Mouse (Mus musculus): ENCODE measurements around the gene Cyb5d2. TPM values are rescaled to one million over a fixed set of nuclear protein-coding genes. Genes with fewer than 3 reads are reported as not detected.
"Not testable (repeated sequence)": the region's sequence is repeated elsewhere in the genome, so short reads cannot be mapped to it uniquely, and the experiment has no call there.

Cyb5d2 gene
- total RNA-seq, 2 experiments from 2014 or later, result 2.5 to 22.6 TPM

DNA sequence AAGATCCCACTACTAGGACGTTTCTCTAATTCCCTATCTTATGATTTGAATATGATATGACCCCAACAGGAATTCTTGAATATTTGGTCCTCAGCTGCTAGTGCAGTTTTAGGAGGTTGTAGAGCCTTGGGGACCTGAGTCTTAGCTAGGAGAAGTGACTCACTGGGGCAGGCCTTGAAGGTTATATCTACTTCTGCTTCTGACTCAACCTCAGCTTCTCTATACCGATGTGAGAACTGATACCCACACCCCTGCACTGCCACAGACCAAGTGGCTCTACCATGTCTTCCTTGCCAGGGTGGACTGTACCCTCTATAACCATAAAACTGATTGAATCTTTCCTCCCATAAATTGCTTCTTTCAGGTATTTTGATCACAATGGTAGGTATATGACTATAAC, 13.8 kb downstream of the Cyb5d2 start:
- ATAC-seq (replicated peaks; ENCODE audit: low FRiP score, poor library complexity, severe bottlenecking), result no peak

DNA sequence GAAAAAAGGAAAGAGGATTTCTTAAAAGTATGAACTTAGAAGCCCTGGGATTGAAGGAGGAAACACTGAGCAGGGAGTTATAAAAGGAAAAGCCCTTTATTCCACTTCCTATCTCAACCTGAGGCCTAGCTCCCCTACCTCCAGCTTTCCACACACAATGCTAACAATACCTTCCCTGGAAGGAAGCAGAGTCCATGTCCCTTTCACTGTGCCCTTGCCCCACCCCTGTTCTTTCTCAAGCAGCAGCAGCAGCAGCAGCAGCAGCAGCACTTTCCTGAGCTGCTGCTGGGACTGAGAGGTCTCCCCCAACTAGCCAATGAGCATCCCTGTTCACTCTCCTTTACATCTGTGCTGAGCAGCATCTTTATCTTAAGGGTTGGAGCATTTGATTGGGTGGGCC, 17.0 kb downstream of the Cyb5d2 start:
- no peak for ATAC-seq (replicated peaks; ENCODE audit: low FRiP score, poor library complexity, severe bottlenecking)

DNA sequence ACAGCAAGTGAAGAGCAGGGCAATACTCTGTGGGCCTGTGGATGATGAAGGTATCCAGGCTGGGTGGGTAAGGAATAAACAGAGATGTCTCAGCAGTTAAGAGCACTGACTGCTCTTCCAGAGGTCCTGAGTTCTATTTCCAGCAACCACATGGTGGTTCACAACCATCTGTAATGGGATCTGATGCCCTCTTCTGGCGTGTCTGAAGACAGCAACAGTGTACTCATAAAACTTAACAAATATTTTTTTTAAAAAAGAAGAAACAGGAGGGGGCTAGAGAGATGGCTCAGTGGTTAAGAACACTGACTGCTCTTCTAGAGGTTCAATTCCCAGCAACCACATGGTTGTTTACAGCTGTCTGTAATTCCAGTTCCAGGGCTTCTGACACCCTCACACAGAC, 23.3 kb downstream of the Cyb5d2 start:
- not testable (repeated sequence) for ATAC-seq (replicated peaks; ENCODE audit: low FRiP score, poor library complexity, severe bottlenecking)

DNA sequence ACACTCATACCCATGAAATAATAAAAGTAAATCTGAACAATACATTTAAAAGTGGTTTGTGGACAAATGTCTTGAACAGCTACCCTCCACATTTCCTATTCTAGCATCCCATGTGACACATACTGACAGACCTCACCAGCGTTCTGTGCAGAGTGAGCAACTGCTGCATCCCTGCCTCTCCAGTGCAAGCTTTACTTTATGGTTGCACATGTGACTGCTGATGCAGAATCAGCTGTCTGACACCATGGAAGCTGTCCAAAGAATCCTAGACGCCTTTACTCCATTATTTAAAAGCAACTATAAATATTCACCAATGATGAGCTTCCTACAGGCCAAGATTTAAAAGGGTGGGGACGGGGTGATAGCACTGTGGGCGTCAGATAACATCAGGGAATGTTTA, 24.5 kb downstream of the Cyb5d2 start:
- ATAC-seq (replicated peaks; ENCODE audit: low FRiP score, poor library complexity, severe bottlenecking), result no peak

DNA sequence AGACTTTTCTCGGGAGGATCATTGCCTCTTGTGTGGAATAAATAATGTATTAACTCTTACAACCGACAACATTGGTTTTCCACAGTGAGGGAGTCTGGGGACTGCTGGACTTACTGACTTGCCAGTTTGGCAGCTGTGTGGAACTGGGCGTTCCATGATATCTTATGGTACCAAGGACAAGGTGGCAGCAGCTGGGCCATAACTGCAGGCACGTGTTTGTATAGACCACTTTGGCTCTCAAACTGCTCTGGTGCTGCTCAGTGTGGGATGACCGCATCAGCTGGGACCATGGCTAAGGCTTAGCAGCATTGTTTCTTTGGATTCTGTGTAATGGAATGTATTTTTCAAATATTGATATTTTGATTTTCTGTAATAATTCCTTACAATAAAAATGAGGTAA, 25.1 kb downstream of the Cyb5d2 start:
- ATAC-seq (replicated peaks; ENCODE audit: low FRiP score, poor library complexity, severe bottlenecking), result no peak

DNA sequence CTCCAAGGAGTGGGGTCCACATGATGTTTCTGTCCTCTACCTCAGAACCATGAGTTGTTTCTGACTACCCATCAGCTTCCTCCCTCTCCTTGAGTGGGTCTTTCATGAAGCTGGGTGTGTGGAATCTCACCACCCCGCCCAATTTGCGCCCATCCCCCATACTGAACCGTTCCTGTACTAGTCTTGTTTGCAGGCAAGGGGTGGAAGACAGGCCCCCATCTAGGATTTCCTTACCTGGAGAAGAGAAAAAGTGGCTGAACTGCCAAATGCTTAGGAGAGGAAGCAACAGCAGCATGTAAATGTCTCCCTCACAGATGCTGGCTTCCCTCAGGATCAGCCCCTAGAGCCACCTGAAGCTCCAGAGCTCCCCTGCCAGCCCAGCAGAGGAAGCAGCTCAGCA, 25.6 kb downstream of the Cyb5d2 start:
- no peak for ATAC-seq (replicated peaks; ENCODE audit: low FRiP score, poor library complexity, severe bottlenecking)

DNA sequence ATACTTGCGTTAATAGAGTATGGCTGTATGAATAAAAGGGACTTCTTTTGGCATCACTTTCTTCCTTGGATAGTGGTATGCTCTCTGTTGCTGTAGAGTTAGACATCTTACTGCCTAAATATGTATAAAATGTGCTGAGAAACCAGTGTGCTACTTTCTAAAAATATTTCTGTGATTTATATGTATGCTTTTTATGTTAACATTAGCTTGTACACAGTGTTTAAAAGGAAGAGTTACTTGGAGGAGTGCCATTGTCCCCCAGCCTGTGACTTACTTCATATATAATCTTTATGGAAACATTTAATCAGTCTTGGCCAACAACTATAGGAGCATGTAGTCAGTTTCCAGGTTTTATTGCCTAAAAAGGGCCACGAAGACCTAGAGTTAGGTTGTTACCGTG, 26.9 kb downstream of the Cyb5d2 start:
- ATAC-seq (replicated peaks; ENCODE audit: low FRiP score, poor library complexity, severe bottlenecking), result no peak

DNA sequence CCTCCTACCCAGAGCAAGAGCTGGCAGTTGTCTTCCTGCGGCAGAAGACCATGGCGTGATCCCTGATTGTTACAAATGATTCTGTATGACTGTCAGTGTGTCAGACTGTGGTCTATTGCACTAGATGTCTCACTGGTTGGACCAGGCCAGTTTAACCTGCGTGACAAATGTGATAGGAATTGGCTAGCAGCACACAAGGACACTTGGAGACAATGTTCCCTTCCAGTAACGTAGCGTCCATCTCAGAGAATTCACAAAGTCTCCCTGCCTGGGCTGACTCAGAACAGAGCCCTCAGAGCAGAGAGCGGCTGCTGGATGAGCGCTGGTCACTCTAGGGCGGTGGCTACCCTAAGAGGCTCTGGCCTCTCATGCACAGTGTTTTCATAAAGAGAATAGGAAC, 28.2 kb downstream of the Cyb5d2 start:
- ATAC-seq (replicated peaks; ENCODE audit: low FRiP score, poor library complexity, severe bottlenecking), result no peak

DNA sequence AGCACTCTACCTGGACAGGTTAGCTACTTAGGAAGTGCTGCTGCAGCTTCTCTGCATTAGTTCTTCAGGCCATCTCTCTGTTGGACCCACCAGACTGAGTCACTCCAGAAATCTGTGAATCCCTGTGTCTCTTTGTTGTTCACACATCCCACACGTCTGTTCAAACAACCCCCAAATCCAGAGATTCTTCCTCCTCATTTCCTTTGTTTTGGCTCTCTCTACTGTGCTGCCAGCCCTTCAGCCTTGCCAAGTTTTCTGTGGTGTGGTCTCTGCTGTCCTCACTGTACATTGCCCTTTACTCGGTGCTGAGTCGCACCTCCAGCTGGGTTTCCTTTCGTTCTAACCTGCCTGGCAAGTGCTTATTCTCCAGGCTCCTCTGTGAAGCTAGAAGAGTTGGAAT, 31.7 kb downstream of the Cyb5d2 start:
- no peak for ATAC-seq (replicated peaks; ENCODE audit: low FRiP score, poor library complexity, severe bottlenecking)

DNA sequence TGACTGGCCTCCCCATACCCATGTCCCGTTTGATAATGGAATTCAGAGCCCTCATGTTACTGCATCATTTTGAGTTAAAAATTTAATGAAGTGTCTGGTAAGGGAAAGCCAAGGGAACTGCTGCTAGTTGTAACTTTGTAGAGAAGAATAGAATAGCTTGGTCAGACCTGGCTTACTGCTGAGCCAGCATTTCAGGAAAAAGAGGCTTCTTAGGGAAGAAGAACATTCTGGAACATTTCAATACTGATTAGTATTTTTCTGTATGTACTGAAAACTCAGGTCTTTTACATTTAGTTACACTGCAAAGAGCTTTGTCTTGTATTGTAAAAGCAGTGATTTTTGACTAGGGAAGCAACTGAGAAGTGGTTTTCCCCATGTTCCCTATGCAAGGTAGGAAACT, 35.2 kb downstream of the Cyb5d2 start:
- no peak for ATAC-seq (replicated peaks; ENCODE audit: low FRiP score, poor library complexity, severe bottlenecking)

DNA sequence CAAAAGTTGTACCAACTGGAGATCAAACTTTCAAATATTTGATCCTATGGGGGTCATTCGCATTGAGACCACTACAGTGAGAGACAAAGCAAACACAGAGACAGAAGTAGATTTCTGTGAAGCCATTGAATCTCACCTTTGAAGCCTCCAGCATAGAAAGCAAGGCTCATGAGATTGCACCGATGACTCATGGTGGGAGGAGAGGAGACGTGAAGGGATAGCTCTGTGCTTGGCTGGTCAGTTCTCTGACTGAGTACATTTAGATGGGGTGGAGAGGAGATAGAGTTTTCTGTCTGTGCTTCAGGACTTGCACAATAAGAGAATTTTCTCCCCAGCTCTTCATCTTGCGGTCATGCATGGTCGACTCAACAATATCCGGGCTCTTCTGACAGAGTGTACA, 36.4 kb downstream of the Cyb5d2 start:
- ATAC-seq (replicated peaks; ENCODE audit: low FRiP score, poor library complexity, severe bottlenecking), result no peak

DNA sequence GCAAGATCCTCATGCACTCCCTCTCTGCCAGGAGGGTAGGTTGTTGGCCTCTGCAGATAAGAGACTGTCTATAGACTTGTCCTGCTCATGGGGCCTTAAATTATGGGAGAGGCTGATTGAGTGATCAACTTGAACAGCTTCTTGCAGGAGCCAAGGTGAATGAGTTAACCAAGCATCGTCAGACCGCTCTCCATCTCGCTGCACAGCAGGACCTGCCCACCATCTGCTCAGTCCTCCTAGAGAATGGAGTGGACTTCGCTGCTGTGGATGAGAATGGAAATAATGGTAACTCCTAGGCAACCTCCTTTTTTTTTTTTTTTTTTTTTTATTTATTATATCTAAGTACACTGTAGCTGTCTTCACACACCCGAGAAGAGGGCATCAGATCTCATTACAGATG, 37.6 kb downstream of the Cyb5d2 start:
- ATAC-seq (replicated peaks; ENCODE audit: low FRiP score, poor library complexity, severe bottlenecking), result no peak

DNA sequence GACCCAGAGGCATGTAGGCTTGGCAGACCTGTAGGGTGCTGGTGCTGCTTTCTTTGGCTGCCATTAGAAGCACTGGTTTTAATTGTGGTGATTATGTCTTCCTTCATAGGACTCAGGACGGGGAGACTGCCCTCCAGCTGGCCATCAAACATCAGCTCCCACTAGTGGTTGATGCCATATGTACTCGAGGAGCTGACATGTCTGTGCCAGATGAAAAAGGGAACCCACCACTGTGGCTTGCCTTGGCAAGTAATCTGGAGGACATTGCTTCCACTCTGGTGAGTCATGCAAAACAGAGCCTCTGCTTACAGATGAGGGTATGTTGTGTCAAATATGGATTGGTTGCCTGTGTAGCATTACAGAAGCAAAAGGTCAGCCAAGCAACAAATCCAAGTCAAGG, 44.0 kb downstream of the Cyb5d2 start:
- no peak for ATAC-seq (replicated peaks; ENCODE audit: low FRiP score, poor library complexity, severe bottlenecking)

DNA sequence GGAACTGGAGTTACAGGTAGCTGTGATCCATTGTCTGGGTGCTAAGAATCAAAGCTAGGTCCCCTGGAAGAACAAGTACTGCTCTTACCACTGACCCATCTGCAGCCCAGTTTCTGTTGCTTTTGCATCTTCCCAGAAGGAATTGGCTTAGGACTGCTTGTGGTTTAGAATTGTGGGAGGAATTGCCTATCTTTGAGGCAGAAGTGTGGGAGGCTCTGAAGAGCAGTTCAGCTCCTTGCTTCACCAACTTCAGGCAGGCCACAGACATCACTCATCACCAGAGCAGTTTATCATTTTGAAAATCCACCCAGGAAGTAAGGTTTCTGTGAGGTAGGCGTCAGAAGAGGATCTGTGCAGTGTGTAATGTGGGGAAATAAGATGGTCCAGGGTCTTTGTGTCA, 56.9 kb downstream of the Cyb5d2 start:
- no peak for ATAC-seq (replicated peaks; ENCODE audit: low FRiP score, poor library complexity, severe bottlenecking)

DNA sequence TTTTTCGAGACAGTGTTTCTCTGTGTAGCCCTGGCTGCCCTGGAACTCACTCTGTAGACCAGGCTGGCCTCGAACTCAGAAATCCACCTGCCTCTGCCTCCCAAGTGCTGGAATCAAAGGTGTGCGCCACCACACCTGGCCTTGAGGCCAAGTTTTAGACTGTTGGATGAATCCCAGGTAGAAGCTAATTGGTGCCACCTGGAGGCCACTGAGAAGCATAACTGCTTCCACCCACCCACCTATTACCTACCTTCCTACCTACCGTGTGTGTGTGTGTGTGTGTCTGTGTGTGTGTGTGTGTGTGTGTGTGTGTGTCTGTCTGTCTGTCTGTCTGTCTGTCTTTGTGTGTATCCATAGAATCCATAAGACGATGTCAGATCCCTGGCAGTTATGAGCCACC, 58.4 kb downstream of the Cyb5d2 start:
- not testable (repeated sequence) for ATAC-seq (replicated peaks; ENCODE audit: low FRiP score, poor library complexity, severe bottlenecking)

DNA sequence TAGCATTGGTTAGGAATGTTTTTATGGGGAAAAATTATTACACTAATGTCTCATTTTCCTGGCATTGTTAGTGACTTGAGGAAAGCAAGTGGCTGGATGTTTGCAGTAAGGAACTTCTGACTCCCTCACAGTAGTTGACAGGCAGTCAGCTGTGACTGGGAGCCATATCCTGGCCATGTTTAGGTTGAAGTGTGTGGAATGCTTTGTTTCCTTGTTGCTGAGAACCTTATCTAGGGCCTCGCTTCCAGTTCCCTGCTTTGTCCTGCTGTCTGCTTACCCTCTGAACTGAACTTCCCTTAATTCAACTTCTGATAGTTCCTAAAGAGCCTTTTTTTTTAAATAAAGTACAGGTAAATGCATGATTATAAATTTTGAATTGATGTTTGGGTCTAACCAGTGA, 59.6 kb downstream of the Cyb5d2 start:
- no peak for ATAC-seq (replicated peaks; ENCODE audit: low FRiP score, poor library complexity, severe bottlenecking)

DNA sequence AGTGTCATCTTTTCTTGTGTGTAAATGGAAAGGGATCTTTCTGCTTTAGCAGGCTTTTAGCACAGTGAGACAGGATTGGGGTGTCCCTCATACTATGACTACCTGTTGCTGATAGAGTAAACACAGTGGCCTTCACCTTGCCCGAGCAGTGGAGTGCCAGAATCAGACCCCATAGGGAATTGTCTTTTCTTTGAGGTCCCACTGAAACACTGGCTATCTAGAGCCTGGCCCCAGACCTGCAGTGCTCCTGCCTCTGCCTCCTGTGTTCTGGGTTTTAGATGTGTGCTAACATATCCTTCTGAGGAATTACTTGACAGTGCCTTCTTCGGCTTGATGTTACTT, 60.5 kb downstream of the Cyb5d2 start:
- ATAC-seq (replicated peaks; ENCODE audit: low FRiP score, poor library complexity, severe bottlenecking), result no peak

DNA sequence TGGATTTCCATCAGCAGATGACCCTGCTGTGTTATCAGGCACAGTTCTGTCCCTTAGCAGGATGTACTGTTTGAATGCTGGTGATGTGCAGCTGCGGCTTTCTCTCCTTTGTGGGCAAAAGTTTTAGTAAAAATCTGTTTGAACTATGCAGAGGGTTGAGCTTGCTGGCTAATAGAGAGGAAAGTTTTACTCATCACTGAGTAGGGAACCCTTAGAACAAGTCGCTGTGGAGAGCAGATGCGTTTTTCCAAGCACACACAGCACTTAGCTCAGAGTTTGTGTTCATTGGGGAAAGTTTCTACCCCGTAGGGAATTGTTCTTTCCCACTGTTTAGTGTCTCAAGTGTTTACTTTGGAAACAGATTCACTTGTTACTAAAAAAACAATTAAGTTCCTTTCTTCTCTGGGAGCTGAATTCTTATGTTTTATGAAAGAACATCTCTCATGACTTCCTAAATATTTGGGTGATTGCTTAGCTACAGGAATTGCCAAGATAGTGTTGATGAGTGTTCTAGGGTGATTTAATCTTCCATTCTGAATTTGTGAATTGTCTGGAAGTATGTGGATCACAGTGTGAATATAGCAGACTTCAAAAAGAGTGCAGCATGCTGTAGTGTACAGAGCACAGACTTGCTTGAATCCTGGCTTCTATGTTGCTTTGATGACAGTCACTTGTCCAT, 61.0 kb downstream of the Cyb5d2 start:
- no peak for ATAC-seq (replicated peaks; ENCODE audit: low FRiP score, poor library complexity, severe bottlenecking)

DNA sequence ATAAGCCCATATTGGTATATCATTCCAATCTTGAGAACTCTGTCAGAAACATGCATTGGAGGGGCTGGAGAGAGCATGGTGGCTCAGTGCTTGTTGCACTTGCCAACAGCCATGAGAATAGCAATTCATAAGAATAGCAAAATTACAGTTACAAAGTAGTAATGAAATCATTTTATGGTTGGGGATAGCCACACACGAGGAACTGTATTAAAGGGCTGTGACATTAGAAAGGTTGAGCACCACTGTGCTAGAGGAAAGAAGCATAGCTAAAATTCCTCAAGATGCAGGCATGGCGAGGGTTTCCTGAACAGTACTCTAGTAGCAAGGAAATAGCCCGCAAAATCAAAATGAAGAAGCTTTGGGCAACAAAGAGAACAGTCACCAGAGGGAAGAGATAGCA, 62.2 kb downstream of the Cyb5d2 start:
- ATAC-seq (replicated peaks; ENCODE audit: low FRiP score, poor library complexity, severe bottlenecking), result no peak

Data from erythroid progenitor cell, adult 5-6 weeks (primary cell).